Mouse (Mus musculus): ENCODE results near the gene Gm19410.

Gene Gm19410

DNA sequence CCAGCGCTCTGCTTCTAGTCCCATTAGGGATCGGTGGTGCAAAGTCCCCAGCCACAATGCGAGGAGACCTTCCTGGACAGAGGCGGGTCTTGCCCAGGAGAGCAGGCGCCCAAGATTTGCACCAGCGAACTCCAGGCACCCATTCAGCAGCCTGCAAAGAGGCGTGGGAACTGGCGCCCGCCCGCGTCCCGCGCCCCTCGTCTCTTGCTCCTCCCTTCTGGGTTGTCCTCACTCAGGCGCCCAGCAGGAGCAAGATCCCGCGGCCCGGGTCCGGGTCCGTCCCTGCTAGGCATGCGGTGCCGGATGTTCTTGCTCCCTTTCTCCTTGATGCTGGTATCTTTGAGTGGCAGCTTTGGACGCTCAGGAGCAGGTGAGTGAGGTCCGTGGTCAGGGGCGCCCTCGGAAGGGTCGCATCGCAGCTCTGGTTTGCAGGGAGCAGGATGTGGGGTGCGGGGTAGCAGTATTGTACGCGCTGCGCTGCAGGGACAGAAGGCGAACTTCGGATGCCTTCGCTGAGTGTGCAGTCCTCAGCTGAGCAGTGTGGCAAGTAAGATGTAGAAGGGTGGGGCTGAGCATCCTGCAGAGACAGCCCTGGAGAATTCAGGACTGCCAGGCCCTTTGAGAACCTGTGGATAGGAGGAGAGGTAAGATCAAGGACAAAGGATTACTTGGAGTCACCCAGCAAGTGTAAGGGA is at the start of gene Gm19410:
TSS of gene Gm19410 (plus strand) at position 292 of the 695 bp plus-strand sequence.
- peak; percentile 45 for DNase-seq (ENCODE audit: extremely low spot score)

DNA sequence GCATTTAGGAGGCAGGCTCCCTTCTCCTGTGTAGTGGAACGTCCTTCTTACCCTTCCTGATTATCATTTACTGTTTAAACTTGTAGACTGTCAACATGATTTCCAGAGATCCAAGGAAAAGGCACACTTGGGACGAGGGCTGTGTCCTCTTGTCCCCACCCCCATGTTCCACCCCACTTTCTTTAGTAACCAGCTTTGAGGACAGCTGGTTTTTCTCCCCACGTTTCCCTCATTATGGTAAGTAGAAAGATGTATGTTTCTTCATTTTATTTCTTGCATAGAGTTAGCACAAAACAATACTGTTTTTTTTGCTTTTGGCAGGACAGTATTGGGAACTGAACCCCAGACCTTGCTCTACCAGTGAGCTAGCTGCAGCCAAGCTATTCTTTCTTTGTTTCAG is 34.8 kb upstream of the Gm19410 start:
- DNase-seq (ENCODE audit: extremely low spot score), result no peak

DNA sequence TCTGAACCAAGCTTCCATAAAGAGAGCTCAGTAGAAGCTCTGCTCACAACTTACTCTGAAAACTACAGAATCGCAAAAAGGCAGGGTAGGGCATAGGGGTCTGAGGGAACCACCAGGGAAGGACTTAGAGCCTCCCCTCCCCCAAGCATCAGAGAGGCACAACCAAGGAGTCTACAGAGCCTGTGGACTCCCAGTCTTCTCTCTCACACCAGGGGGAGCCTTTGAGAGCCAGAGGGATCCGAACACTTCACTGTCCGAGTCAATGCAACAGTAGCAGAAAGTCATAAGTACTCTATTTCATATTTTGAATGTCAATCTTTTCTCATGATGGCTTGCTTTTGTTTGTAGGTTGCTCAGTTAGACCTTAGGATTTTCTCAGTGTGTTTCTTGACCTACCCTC is 30.2 kb upstream of the Gm19410 start:
- no peak for DNase-seq (ENCODE audit: extremely low spot score)

DNA sequence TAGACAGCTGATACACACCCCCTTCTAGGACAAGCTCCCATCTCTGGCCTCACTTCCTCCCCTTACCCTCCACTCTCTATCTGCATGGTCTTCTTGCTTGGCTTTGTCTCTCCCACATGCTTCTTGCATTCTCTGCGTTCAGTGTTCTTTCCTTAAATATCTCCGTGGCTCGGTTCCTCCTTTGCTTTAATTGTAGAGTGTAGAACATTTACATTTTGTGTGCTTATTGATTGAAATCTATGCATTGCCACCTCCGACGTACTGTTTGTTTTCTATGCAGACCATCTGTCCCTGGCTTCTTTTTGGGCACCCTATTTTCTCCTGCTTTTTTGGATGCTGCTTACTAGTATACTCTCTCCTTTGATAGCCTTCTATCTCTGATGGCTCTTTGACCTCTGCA is 9.4 kb upstream of the Gm19410 start:
- DNase-seq (ENCODE audit: extremely low spot score), result no peak

DNA sequence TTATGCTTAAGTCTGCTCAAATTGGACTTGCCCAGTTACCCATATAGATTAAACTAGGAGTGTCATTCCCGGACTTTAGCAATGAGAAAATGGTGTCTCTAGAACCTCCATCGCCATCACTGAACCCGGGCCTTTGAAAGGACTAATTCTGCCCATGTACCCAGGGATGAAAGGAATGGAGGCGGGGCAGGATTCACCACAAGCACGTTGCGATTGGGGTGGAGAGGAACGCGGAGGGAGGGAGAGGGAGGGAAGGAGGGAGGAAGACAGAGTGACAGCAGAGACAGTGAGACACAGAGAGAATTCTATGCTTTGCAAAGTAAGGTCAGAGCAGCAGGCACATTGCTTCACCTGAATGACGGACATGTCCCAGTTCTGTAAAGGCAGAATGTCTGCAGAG is 570 bp upstream of the Gm19410 start:
- peak; percentile 19 for DNase-seq (ENCODE audit: extremely low spot score)

DNA sequence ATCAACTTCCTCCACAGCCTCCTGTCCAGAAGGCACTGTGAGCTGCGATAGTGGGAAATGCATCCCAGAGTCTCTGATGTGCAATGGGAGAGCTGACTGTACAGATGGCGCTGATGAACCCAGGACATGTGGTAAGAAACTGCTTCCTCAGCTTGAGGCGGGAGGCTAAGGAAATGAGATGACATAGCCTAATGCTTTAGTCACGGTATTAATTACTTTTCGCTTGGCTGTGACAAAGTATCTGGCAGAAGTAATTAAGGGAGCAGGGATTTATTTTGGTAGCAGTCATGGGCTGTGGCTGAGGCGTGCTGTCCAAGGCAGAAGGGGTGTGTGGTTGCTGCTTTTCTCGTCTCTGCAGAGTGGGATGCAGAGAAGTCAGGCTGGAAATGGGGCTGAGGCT is 7.9 kb downstream of the Gm19410 start:
- peak; percentile 2 for DNase-seq (ENCODE audit: extremely low spot score)
